Mouse (Mus musculus) heart, adult 2 months (tissue): ENCODE measurements at regions not wholly inside any gene's neighbourhood (a gene's known extent, or its start where the extent isn't known, plus 50 kb on each side); places are given as distances from the start of the nearest gene placed in this dataset.

Experiments used
- DNase-seq, 2 experiments: peaks; one replicate each; pipeline ENCODE4 v3.0.0; 2021
- H3K27ac ChIP-seq: fragments of 200-600 bp; 2 replicates; pipeline ENCODE4 v1.8.1; 2022
- H3K27me3 ChIP-seq: fragments of 200-500 bp; 2 replicates; pipeline ENCODE4 v1.6.1; 2012; ENCODE audit warnings: mild to moderate bottlenecking, low read length, inconsistent platforms, mixed read lengths; ENCODE audit not compliant: control insufficient read depth, insufficient read depth
- H3K36me3 ChIP-seq: fragments of 200-500 bp; 2 replicates; pipeline ENCODE4 v1.6.1; 2012; ENCODE audit warnings: low read length, inconsistent platforms; ENCODE audit not compliant: control insufficient read depth, insufficient read depth
- H3K4me1 ChIP-seq: fragments of 200-500 bp; 2 replicates; pipeline ENCODE4 v1.6.1; 2011; ENCODE audit warnings: low read length; ENCODE audit not compliant: control insufficient read depth, insufficient read depth
- H3K4me3 ChIP-seq: fragments of 200-600 bp; 2 replicates; pipeline ENCODE4 v1.8.1; 2022
- H3K79me2 ChIP-seq: fragments of 200-500 bp; replicated peaks from 2 replicates; pipeline ENCODE4 v1.6.1; 2012; ENCODE audit warnings: mild to moderate bottlenecking, inconsistent platforms, low read length, moderate library complexity, mixed read lengths; ENCODE audit not compliant: control insufficient read depth, insufficient read depth
- H3K9ac ChIP-seq: fragments of 200-500 bp; 2 replicates; pipeline ENCODE4 v1.6.1; 2012; ENCODE audit warnings: low read depth, mild to moderate bottlenecking, control low read depth, inconsistent platforms, low read length, mixed read lengths
- CTCF ChIP-seq: fragments of 200-600 bp; IDR thresholded peaks from 2 replicates; pipeline ENCODE4 v1.8.1; 2022; ENCODE audit warnings: antibody characterized with exemption, mild to moderate bottlenecking, moderate library complexity
- EP300 ChIP-seq: fragments of 200-500 bp; IDR thresholded peaks from 2 replicates; pipeline ENCODE4 v1.6.1; 2011; ENCODE audit warnings: low read depth, low read length, control low read depth; ENCODE audit not compliant: insufficient read depth
- POLR2A ChIP-seq: fragments of 200-500 bp; IDR thresholded peaks from 2 replicates; pipeline ENCODE4 v1.6.1; 2011; ENCODE audit warnings: mild to moderate bottlenecking, low read depth, low read length, control low read depth; ENCODE audit not compliant: insufficient read depth
- WGBS: fragments of 180-500 bp; shearing (Covaris S2); methylation state at CpG from one replicate; pipeline ENCODE4 v1.1.7; 2018; 5-methylcytosine and 5-hydroxymethylcytosine counted together
- intact Hi-C: fragments of 180-260 bp; cut with DNase I; formaldehyde crosslinking; loops from one replicate; pipeline ENCODE4 v1.15.1; 2025

DNA sequence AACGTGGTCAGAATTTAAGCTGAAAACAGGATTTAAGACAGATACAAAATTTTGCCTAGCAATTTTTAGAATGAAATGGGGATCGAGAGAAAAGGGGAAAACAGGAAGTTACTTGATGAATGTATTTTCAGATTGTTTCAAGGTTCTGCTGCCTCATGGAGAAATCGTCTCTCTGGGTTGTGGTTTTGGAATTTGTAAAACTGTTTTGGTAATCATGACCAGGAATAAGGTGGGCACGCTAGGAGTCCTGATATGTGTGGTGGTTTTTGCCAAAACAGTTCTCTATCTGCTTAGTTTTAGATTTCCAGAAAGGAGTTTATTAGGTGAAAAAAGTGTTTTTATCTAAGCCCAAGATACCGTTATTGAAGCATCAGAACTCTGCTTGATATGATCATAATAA, 1716.9 kb upstream of the Gm7489 start:
- DNase-seq, result no peak
- H3K79me2 ChIP-seq, result no peaks in the 10 kb centered on the region
- H3K36me3 ChIP-seq, result no peaks in the 10 kb centered on the region
- TF ChIP-seq POLR2A, result no peak
- TF ChIP-seq EP300, result no peak
- TF ChIP-seq CTCF, result no peak
- H3K27ac ChIP-seq, result no peak overlapping the region
- H3K9ac ChIP-seq, result no peak overlapping the region
- H3K4me3 ChIP-seq, result no peak overlapping the region
- H3K4me1 ChIP-seq, result no peaks in the 10 kb centered on the region
- H3K27me3 ChIP-seq, result no peaks in the 10 kb centered on the region
- 64% methylated on average over 5 of the region's 5 CpGs for WGBS
- intact Hi-C loops, result no loop called here

DNA sequence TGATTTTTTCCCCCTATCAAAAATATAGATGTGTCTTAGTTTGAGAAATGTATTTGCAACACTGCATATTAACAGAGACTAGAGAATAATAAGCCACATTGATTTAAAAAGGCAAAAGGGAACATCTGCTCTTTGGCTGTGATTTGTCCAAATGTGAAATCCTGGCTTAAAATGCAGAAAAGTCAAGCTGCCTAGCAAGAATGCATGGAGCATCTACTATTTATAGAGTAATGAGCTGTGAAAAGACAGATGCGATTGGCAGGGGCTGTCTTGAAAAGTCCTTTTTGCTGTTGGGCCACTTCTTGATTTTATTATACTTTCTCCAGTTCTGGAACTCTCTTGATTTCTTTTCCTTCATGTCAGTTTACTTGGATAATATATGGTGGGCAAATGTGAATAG, 1707.8 kb upstream of the Gm7489 start:
- Histone ChIP-seq H3K4me1 (no peaks in the 10 kb centered on the region), H3K27me3 (no peaks in the 10 kb centered on the region), H3K4me3 (no peak overlapping the region), H3K36me3 (no peaks in the 10 kb centered on the region), H3K27ac (no peak overlapping the region), H3K79me2 (no peaks in the 10 kb centered on the region), H3K9ac (no peak overlapping the region)
- no peak for TF ChIP-seq POLR2A
- no peak for TF ChIP-seq EP300
- TF ChIP-seq CTCF, result no peak
- intact Hi-C loops, result no loop called here
- DNase-seq, result no peak
- WGBS, result 82% methylated on average over 1 of the region's 1 CpGs

DNA sequence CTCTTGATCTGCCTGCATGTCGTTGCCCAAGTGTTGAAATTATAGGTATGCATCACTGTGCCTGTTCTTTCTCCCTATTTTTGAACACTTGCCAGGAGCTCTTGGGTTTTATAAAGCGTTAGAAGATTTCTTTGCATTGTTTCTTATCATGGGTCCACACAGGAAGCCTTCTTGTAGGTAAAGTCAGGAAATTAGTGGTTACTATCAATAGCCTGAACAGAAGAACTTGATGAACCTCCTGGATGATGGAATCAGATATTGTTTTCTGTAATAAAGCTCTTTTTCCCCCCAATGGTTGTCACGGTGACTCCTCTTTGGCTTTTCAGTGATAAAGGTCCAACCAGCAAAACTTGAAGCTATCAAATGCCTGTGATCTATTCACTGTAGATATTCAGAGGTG, 1706.0 kb upstream of the Gm7489 start:
- Histone ChIP-seq H3K4me3 (no peak overlapping the region), H3K4me1 (no peaks in the 10 kb centered on the region), H3K9ac (no peak overlapping the region), H3K27me3 (no peaks in the 10 kb centered on the region), H3K36me3 (no peaks in the 10 kb centered on the region), H3K79me2 (no peaks in the 10 kb centered on the region), H3K27ac (no peak overlapping the region)
- no peak for TF ChIP-seq POLR2A
- no peak for TF ChIP-seq EP300
- TF ChIP-seq CTCF, result no peak
- intact Hi-C loops, result no loop called here
- WGBS, result 21% methylated on average over 3 of the region's 3 CpGs
- no peak for DNase-seq

DNA sequence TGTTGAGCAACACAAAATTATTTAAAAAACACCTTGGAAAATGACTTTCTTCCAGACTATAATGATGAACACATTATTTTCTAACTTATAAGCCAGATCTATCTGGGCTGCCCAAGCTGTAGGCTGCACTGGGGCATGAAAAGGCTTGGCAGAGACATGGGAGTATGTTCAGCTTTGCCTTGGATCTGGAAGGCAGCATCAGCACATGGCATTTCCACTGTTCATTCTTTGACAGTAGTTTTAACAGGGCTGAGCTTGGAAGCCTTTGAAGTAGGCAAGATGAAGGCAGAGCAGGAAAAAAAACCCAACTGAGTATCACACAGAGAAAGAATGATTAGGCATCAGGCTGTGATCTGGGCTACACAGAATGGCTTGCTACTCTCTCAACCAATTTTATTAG, 1705.3 kb upstream of the Gm7489 start:
- Histone ChIP-seq H3K36me3 (no peaks in the 10 kb centered on the region), H3K4me3 (no peak overlapping the region), H3K9ac (no peak overlapping the region), H3K4me1 (no peaks in the 10 kb centered on the region), H3K27ac (no peak overlapping the region), H3K79me2 (no peaks in the 10 kb centered on the region), H3K27me3 (no peaks in the 10 kb centered on the region)
- DNase-seq, result no peak
- TF ChIP-seq CTCF, result no peak
- TF ChIP-seq POLR2A, result no peak
- no peak for TF ChIP-seq EP300
- intact Hi-C loops, result no loop called here

DNA sequence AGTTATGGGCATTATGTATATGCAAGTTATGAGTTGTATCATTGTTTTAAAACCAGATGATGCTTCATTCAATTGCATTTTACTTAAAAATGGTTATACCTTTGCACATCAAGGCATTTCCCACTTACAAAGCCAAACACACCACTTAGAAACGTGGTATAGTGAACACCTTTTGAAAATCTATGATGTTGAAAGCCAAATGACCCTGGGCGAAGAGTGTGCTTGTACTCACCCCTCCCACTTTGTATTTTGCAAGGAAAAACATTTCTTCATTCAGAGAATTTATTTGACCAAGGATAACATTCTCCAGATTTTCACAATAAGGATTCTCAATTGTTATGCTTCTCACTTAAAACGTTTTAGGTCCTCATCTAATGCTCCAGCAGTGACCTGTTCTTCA, 1693.5 kb upstream of the Gm7489 start:
- intact Hi-C loops, result no loop called here
- 63% methylated on average over 3 of the region's 3 CpGs for WGBS
- Histone ChIP-seq H3K4me1 (no peaks in the 10 kb centered on the region), H3K36me3 (no peaks in the 10 kb centered on the region), H3K27me3 (no peaks in the 10 kb centered on the region), H3K4me3 (no peak overlapping the region), H3K27ac (no peak overlapping the region), H3K9ac (no peak overlapping the region), H3K79me2 (no peaks in the 10 kb centered on the region)
- TF ChIP-seq CTCF (no peak), POLR2A (no peak), EP300 (no peak)
- no peak for DNase-seq

DNA sequence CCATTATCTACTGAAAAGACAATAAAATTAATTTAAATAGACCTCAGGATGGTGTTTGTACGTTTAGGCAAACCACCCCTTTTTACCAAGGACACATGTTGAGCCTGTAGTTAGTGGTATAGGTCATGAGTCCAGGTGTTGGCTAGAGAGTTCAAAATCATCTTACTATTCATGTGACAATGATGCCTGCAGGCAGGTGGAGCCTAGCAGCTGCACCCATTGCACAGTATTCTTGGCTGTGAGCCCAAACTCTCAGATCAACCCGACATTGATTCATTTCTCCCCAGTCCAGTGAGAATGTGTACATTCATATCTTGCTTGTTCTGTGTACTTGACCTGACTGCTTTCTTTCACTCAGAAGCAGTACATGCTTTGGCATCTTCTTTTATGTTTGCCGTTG, 1677.4 kb upstream of the Gm7489 start:
- Histone ChIP-seq H3K4me3 (no peak overlapping the region), H3K79me2 (no peaks in the 10 kb centered on the region), H3K4me1 (no peaks in the 10 kb centered on the region), H3K27ac (no peak overlapping the region), H3K9ac (no peak overlapping the region), H3K36me3 (no peaks in the 10 kb centered on the region), H3K27me3 (no peaks in the 10 kb centered on the region)
- TF ChIP-seq EP300, result no peak
- TF ChIP-seq CTCF, result no peak
- no peak for TF ChIP-seq POLR2A
- intact Hi-C loops, result no loop called here
- 48% methylated on average over 3 of the region's 3 CpGs for WGBS
- no peak for DNase-seq
